ENCODE assay signal across 1 mouse cellular context in the genomic region with DNA sequence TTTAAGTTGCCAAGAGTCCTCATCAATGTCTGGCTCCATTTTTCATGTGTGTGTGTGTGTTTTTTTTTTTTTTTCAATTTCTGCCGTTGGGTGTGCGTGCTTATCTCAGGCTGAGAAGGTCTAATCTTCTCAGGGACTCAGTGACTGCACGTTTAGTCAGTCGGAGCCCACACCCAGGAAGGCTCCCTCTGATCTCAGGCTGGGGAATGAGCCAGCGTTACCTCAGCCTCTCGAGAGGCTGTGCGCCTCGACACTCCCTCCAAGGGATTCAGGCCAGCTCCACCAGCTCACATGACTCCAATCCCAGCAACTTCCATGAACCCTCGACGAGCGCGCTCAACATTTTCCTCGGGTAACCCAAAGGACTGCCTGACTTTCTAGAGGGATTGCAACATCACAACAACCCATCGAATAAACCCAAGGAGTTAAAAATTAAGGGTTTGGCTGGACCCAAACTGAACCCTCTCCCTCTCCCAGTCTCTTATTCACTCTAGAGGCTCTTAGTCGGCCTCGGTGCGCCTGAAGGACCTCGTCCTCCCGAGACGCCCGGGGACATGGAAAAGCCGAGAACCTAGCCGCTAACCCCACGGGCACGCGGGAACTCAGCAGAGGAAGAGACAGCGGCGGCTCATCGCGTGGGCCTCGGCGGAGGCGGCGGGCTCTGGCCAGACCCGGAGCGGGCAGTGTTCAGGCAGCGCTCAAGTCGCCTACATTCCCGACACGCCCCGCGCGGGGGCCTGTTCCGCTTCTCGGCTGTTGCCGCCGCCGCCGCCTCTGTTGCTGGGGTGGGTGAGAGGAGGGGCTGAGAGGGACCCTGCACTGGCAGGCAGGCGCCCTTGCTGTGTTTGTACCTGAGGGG.
TF ChIP-seq lines count a peak whose summit lies in the region.

A gene (plus strand): TSS at position 737 of the 859 bp plus-strand sequence.

TF ChIP-seq in MEL, 35 proteins besides CTCF, POLR2A, EP300 and RAD21 (continued from another document):
- TF ChIP-seq MYB (IDR thresholded peaks at IDR 0.05; ENCODE audit: low read depth, low read length) (peak; percentile 91), BHLHE40 (IDR thresholded peaks at IDR 0.05; ENCODE audit: borderline replicate concordance, low read depth, low read length) (peak; percentile 97), USF1 (IDR thresholded peaks at IDR 0.05; ENCODE audit: low read depth, low read length) (peak; percentile 75; the same call in 1 of the 2 replicates), ELF1 (IDR thresholded peaks at IDR 0.05; ENCODE audit: low read depth, low read length) (peak; percentile 43), POLR2AphosphoS2 (IDR thresholded peaks at IDR 0.05; ENCODE audit: low read length) (peak; percentile 68; the same call in 1 of the 2 replicates), SIN3A (IDR thresholded peaks at IDR 0.05; ENCODE audit: low read length) (peak; percentile 90), MAZ (IDR thresholded peaks at IDR 0.05; ENCODE audit: low read depth, low read length) (peak; percentile 40; the same call in 1 of the 2 replicates), NELFE (IDR thresholded peaks at IDR 0.05; ENCODE audit: low read depth, low read length) (peak; percentile 87), TBP (IDR thresholded peaks at IDR 0.05; ENCODE audit: low read depth, low read length) (peak; percentile 88), UBTF (IDR thresholded peaks at IDR 0.05; ENCODE audit: borderline replicate concordance, insufficient read depth, low read depth, low read length) (no peak)
TF ChIP-seq in MEL: peak in this region for 21.
